Mouse (Mus musculus): ENCODE results near the gene Slfn8.
A peak's percentile ranks its signal among the peaks of the same experiment; 100 is the strongest.
"Not testable (repeated sequence)": the region's sequence is repeated elsewhere in the genome, so short reads cannot be mapped to it uniquely, and the experiment has no call there.

The Slfn8 gene

DNA sequence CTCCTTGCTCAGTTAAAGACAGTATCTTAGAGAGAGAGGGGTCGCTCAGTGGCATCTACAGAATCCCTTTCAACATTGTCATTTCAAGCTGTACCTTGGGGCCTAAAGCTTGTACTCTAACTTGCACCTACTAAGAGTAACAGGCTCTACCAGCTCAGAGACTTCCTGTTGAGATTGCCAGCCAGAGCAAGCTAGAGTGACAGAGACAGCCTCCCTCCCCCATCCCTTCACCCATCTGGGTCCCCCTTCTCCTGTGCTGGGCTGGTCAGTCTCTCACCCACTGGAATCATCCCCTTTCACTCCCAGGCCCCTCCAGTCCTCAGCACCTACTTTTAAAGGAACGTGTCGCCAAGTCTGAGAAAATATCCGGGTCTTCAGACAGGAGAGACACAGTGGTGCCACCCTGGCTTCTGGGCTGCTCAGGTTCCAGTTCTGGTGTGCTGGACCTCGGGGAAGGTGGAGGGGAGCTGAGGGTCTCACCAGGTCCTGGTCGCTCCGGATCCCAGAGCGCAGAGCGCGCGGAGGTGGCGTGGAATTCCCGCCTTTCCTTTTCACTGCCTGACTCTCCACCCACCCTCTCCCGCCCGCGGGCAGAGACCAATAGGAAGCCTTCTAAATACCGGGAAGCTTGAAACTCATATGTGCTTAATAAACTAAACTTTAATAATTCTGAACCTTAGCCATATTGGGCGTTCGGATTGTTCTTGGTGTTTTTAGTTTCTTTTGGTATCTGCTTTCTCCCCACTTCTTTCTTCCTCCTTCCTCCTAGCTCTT is 29.8 kb downstream of the Slfn8 start:
- peak; percentile 44 for DNase-seq

- DNase-seq: no peak
Observed at GRCm38 (mm10) chr11:82989357-82989756, 31.3 kb downstream of the Slfn8 start.

DNA sequence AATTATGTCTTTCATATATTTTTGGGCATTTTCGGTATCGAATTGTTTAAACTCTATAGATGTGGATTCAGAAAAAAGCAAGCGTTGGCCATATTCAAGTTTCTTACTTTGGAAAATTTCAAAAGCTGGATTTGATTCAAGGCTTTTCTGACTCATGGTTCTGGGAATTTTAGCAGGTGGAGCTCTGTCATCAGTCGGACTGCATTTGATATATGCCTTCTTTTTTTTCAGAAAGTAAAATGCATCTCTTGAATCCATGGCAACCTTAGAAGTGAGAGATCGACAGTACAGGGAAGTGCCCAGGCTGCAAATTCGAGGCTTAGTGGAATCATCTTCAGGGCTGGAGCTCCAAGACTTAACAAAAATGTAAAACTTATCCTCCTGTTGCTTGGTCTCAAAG is 33.0 kb downstream of the Slfn8 start:
- no peak for DNase-seq

- no peak for DNase-seq
Observed at GRCm38 (mm10) chr11:82983193-82983592, 37.4 kb downstream of the Slfn8 start.

GRCm38 (mm10) chr11:82982409-82982808 is 38.2 kb downstream of the Slfn8 start:
- DNase-seq: not testable (repeated sequence)

DNA sequence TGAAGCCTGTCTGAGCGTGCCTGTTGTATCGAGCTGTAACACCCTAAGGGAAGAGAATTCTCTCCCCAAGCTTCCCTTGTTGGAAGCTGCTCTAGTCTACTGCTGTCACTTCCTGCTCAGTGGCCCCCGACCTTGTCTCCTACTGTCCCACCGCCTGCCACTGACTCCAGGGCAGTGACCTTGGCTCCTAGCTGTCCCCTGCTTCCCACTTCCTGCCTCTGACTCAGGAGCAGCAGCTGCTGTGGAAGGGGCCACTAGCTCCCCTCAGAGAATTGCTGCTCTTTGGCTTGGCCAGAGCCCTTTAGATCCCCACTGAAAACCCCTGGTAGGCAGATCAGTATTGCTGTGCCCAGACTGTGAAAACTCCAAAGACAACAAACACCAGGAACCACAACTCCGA is 46.7 kb downstream of the Slfn8 start:
- peak; percentile 44 for DNase-seq

- DNase-seq: no peak
Observed at GRCm38 (mm10) chr11:82971590-82971974, 49.0 kb downstream of the Slfn8 start.

DNA sequence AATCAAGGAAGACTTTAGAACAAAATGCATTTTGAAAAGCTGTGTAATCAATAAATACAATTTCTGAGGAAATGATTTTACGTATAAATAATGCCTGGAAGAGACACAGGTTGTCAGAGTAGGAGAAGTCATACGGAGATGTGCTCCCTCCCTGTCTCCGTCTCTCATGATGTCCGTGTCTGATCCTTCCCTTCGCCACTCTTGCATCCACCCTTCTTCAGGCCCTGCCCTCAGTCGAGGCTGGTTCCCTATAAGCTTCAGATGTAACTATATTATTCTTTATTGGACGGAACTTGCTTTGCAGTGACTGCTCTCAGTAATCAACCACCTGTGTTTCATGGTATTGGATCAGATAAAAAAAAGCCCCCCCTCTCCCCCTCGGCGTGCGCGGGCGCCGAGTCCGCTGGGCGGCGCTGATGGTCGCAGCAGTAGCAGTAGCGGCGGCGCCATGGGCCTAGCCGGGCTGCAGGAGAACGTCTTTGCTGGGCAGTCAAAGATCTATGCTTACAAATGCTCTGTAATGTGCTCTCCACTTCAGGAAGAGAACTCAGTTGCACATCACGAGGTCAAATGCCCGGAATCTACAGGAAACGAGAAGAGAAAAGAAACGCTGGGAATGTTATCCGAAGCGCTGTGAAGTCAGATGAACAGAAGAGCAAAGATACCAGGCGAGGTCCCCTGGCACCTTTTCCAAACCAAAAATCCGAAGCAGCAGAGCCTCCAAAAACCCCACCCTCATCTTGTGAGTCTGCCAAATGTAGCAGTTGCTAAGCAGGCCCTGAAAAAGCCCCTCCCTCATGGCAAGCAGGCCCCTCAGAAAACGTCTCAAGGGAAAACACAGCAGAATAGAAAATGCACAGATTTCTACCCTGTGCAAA is 49.7 kb downstream of the Slfn8 start:
- DNase-seq: peak; percentile 62

- DNase-seq: no peak
Observed at GRCm38 (mm10) chr11:82962215-82962614, 58.4 kb downstream of the Slfn8 start.

GRCm38 (mm10) chr11:82961743-82962142 is 58.9 kb downstream of the Slfn8 start:
- DNase-seq: no peak

- peak; percentile 59 for DNase-seq
Observed at GRCm38 (mm10) chr11:82959613-82960012, 61.0 kb downstream of the Slfn8 start.

DNA sequence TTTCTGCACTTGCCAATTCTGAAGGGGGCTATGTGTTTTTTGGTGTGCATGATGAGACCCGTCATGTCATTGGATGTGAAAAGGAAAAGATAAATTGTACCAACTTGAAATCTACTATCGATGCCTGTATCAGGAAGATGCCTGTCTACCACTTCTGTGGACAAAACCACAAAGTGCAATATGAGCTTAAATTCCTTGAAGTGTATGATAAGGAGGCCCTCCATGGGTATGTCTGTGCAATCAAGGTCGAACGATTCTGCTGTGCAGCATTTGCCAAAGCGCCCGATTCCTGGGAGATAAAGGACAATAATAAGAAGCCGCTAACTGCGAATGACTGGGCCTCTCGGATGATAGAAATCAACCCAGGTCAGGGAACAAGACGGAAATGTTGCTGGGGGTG is 63.7 kb downstream of the Slfn8 start:
- DNase-seq: no peak

DNA sequence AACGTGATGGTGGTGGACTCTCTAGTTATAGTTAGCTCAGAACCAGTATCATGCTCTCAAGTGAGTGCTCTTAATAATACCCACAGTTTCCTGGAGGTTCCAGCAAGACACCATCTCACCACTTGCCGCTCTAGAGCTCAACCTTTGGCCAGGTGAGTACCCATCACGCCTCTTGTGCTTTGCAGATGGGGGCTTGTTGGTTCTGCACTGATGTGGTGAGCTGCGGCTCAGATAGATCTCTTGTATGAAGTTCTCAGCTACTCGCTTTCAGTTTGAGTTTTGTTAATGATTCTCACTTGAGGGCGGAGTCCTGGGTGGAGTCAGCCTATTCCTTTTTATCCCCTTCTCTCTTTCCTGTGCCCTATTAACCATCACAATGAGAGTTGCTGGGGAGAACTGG is 66.0 kb downstream of the Slfn8 start:
- no peak for DNase-seq

DNA sequence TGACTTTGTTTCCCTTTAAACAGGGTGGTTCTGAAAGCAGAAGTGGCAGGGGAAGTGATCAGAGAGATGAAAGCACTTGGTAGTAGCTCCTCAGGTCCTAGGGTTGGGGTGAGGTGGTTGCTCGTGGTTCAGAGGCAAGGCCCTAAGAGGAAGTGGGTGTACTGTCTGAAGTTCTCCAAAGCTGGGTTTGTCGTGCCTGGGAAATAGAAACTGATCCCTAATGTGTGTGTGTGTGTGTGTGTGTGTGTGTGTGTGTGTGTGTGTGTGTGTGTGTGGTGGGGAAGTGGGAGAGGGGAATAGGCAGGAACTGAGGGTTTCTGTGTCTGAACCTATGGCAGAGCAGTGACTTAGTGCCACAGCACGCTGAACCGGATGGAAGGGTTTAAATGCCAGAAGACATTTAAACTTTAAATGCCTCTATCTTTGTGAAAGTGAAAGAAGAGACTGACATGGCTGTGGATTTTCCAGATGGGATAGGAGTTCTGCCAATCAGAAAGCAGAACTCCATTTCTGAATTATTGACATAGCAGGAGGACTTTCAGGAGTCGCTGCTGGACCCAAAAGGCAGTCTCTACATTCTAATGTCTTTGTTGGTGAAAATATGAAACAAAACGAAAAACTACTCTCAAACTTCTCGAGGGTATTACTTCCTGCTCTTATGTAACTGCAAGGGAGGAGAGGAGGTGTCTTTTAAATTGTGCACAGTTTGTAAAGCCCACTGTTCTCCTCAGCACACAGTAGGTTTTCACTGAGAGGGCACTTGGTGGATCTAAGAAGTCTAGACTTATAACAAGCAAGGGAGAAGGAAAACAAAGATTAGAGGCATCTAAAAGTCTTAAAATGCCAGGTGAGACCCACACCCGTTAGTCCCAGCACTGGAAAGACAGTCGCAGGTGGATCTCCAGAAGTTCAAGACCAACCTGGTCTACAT is 67.7 kb downstream of the Slfn8 start:
- DNase-seq: peak; percentile 73

All from thymus, postnatal 14 days (tissue).